Mouse (Mus musculus) CH12.LX (cell line): ENCODE data around the gene Smchd1. TPM values are rescaled to one million over a fixed set of nuclear protein-coding genes. Genes with fewer than 3 reads are reported as not detected.

Experiments used
- DNase-seq: peaks from one replicate; pipeline ENCODE4 v3.0.0-alpha.2; 2013; ENCODE audit errors: extremely low read depth
- H3K27ac ChIP-seq: 2 replicates; pipeline ENCODE4 v1.5.1; 2012; ENCODE audit warnings: low read depth, mild to moderate bottlenecking, control low read depth, moderate library complexity; ENCODE audit not compliant: insufficient read depth
- H3K27me3 ChIP-seq: replicated peaks from 2 replicates; pipeline ENCODE3; 2012; ENCODE audit warnings: inconsistent platforms
- H3K36me3 ChIP-seq, 2 experiments: replicated peaks in 1 of 2; 2 replicates each; pipeline versions ENCODE3 to v1.6.1; 2012; ENCODE audit warnings: inconsistent platforms in 1 of 2, low read length in 1 of 2, mild to moderate bottlenecking in 1 of 2, mixed read lengths in 1 of 2, moderate library complexity in 1 of 2; ENCODE audit not compliant: control insufficient read depth in 1 of 2, insufficient read depth in 1 of 2
- H3K4me1 ChIP-seq, 2 experiments: 2 replicates each; pipeline ENCODE4 v1.6.1; 2012; ENCODE audit warnings: inconsistent platforms in 1 of 2, moderate library complexity in 1 of 2; ENCODE audit not compliant: insufficient read depth in 2 of 2, control insufficient read depth in 1 of 2
- H3K4me2 ChIP-seq: 2 replicates; pipeline ENCODE4 v1.6.1; 2012; ENCODE audit warnings: low read depth, mild to moderate bottlenecking, control low read depth; ENCODE audit not compliant: poor library complexity, insufficient read depth, severe bottlenecking
- H3K4me3 ChIP-seq, 3 experiments: fragments of 150-350 bp in 1 of 3; sonication (generic) in 1 of 3; replicated peaks in 1 of 3; 2 replicates each; pipeline versions ENCODE3 to v1.5.1; 2011 to 2012; ENCODE audit warnings: low read depth in 2 of 3, low read length in 2 of 3, mild to moderate bottlenecking in 2 of 3, moderate library complexity in 2 of 3, control low read depth in 1 of 3, improper control_type of control experiment in 1 of 3, inconsistent platforms in 1 of 3, mixed read lengths in 1 of 3; ENCODE audit not compliant: poor library complexity in 1 of 3
- H3K79me2 ChIP-seq: replicated peaks from 2 replicates; pipeline ENCODE4 v1.6.1; 2012; ENCODE audit warnings: mild to moderate bottlenecking, moderate library complexity; ENCODE audit not compliant: control insufficient read depth, poor library complexity, insufficient read depth, severe bottlenecking; ENCODE audit errors: extremely low read depth
- H3K9ac ChIP-seq: 2 replicates; pipeline ENCODE4 v1.6.1; 2012; ENCODE audit warnings: low read depth, mild to moderate bottlenecking, control low read depth, moderate library complexity; ENCODE audit not compliant: insufficient read depth
- H3K9me3 ChIP-seq: replicated peaks from 2 replicates; pipeline ENCODE3; 2012; ENCODE audit warnings: low read length, inconsistent platforms, mixed read lengths
- BHLHE40 ChIP-seq: IDR thresholded peaks from 2 replicates; pipeline ENCODE4 v1.6.1; 2011; ENCODE audit warnings: mild to moderate bottlenecking, low read depth, low read length, improper control_type of control experiment
- CHD1 ChIP-seq: IDR thresholded peaks from 2 replicates; pipeline ENCODE4 v1.6.1; 2012; ENCODE audit warnings: low read depth, low read length, improper control_type of control experiment, inconsistent platforms
- CHD2 ChIP-seq: IDR thresholded peaks from 2 replicates; pipeline ENCODE4 v1.6.1; 2011; ENCODE audit warnings: low read length, improper control_type of control experiment
- CTCF ChIP-seq, 2 experiments: IDR thresholded peaks in 1 of 2; conservative IDR thresholded peaks in 1 of 2; 2 replicates each; pipeline ENCODE4 v1.5.1; 2011 to 2012; ENCODE audit warnings: low read depth in 2 of 2, low read length in 2 of 2, improper control_type of control experiment in 1 of 2, inconsistent platforms in 1 of 2, mild to moderate bottlenecking in 1 of 2, moderate library complexity in 1 of 2
- E2F4 ChIP-seq: IDR thresholded peaks from 2 replicates; pipeline ENCODE4 v1.6.1; 2011; ENCODE audit warnings: low read depth, low read length, improper control_type of control experiment; ENCODE audit not compliant: insufficient replicate concordance
- ELF1 ChIP-seq: IDR thresholded peaks from 2 replicates; pipeline ENCODE4 v1.6.1; 2014; ENCODE audit warnings: low read depth, mild to moderate bottlenecking, inconsistent platforms, low read length, improper control_type of control experiment
- ETS1 ChIP-seq: conservative IDR thresholded peaks from 2 replicates; pipeline ENCODE4 v1.6.1; 2012; ENCODE audit warnings: low read depth, mild to moderate bottlenecking, inconsistent platforms, low read length, improper control_type of control experiment, moderate library complexity
- GABPA ChIP-seq: IDR thresholded peaks from 2 replicates; pipeline ENCODE4 v1.6.1; 2012; ENCODE audit warnings: low read depth, low read length, improper control_type of control experiment, inconsistent platforms; ENCODE audit not compliant: insufficient replicate concordance
- JUN ChIP-seq: IDR thresholded peaks from 2 replicates; pipeline ENCODE4 v1.6.1; 2011; ENCODE audit warnings: low read depth, mild to moderate bottlenecking, low read length, improper control_type of control experiment, moderate library complexity; ENCODE audit not compliant: insufficient read depth
- JUND ChIP-seq: conservative IDR thresholded peaks from 2 replicates; pipeline ENCODE4 v1.6.1; 2011; ENCODE audit warnings: low read depth, low read length, improper control_type of control experiment
- MAFK ChIP-seq: IDR thresholded peaks from 2 replicates; pipeline ENCODE4 v1.6.1; 2011; ENCODE audit warnings: low read length, improper control_type of control experiment; ENCODE audit not compliant: insufficient replicate concordance
- MEF2A ChIP-seq: IDR thresholded peaks from 2 replicates; pipeline ENCODE4 v1.6.1; 2014; ENCODE audit warnings: low read depth, mild to moderate bottlenecking, inconsistent platforms, low read length, improper control_type of control experiment, borderline replicate concordance
- MXI1 ChIP-seq: IDR thresholded peaks from 2 replicates; pipeline ENCODE4 v1.6.1; 2011; ENCODE audit warnings: mild to moderate bottlenecking, low read depth, low read length, improper control_type of control experiment
- NELFE ChIP-seq: IDR thresholded peaks from 2 replicates; pipeline ENCODE4 v1.6.1; 2011; ENCODE audit warnings: low read depth, low read length, improper control_type of control experiment
- PAX5 ChIP-seq: IDR thresholded peaks from 2 replicates; pipeline ENCODE4 v1.6.1; 2012; ENCODE audit warnings: low read length, inconsistent platforms, mixed read lengths
- POLR2A ChIP-seq: IDR thresholded peaks from 2 replicates; pipeline ENCODE4 v1.6.1; 2011; ENCODE audit warnings: low read depth, mild to moderate bottlenecking, improper control_type of control experiment, low read length
- RAD21 ChIP-seq: IDR thresholded peaks from 2 replicates; pipeline ENCODE4 v1.6.1; 2011; ENCODE audit warnings: low read depth, mild to moderate bottlenecking, low read length, improper control_type of control experiment, moderate library complexity
- SIN3A ChIP-seq: IDR thresholded peaks from 2 replicates; pipeline ENCODE4 v1.6.1; 2012; ENCODE audit warnings: low read length, improper control_type of control experiment, inconsistent platforms
- TBP ChIP-seq: conservative IDR thresholded peaks from 2 replicates; pipeline ENCODE4 v1.6.1; 2011; ENCODE audit warnings: low read depth, low read length, improper control_type of control experiment
- TCF12 ChIP-seq: IDR thresholded peaks from 2 replicates; pipeline ENCODE4 v1.6.1; 2014; ENCODE audit warnings: low read depth, mild to moderate bottlenecking, inconsistent platforms, low read length, improper control_type of control experiment
- USF2 ChIP-seq: conservative IDR thresholded peaks from 2 replicates; pipeline ENCODE4 v1.6.1; 2011; ENCODE audit warnings: low read depth, low read length, improper control_type of control experiment
- ZKSCAN1 ChIP-seq: IDR thresholded peaks from 2 replicates; pipeline ENCODE4 v1.6.1; 2012; ENCODE audit warnings: low read depth, inconsistent platforms, low read length, improper control_type of control experiment, borderline replicate concordance
- dilution Hi-C: fragments of 300-500 bp; cut with MboI; formaldehyde crosslinking; loops from 2 replicates; pipeline ENCODE4 v1.14.3; 2020; ENCODE audit warnings: low sequenced_read_pairs; ENCODE audit not compliant: extremely low pct_unique_long_range_greater_than_20kb, extremely low pct_ligation_motif_present
- in situ Hi-C: fragments of 300-500 bp; cut with MboI; formaldehyde crosslinking; loops from 3 replicates; pipeline ENCODE4 v1.14.3; 2019; ENCODE audit warnings: low sequenced_read_pairs, low pct_ligation_motif_present, low pct_unique_long_range_greater_than_20kb, mixed read lengths
- polyA plus RNA-seq: library from polyadenylated mRNA; unstranded; fragments of >175 nt; gene quantifications from 2 replicates; pipeline ENCODE4 v1.2.1, GENCODE M21; 2012; ENCODE audit warnings: low read depth; ENCODE audit not compliant: insufficient read length
- total RNA-seq, 2 experiments: library from RNA; depleted of rRNA; stranded (reverse); fragments of 300-350 nt in 1 of 2; fragments of >200 nt in 1 of 2; gene quantifications; 2 replicates each; pipeline ENCODE4 v1.2.3; 2012 to 2014

Smchd1 gene
- total and polyA plus RNA-seq, 3 experiments: 44.4 to 73.9 (median 59.4) TPM

DNA sequence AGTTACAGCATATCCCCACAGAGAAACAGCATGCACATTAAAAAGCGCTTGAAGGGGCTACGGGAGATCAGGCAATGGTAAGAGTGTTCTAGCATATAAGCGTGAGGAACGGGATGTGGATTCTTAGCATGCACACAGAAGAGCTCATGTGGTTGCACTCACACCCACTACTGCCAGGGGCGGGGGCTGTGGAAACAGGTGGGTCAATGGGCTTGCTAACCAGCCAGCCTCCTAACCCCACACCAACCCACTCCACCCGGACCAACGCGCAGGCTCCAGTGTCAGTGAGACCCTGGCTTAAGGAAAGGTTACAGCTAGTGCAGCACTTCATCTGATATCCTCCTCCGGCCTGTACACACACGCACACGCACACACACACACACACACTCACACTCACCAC lies 120.9 kb downstream of the Smchd1 start:
- no peak overlapping the region for H3K27ac ChIP-seq
- dilution Hi-C loops (no loop called here), in situ Hi-C loops (no loop called here)
- H3K9ac ChIP-seq: no peak overlapping the region
- no peak for DNase-seq
- TF ChIP-seq JUND: no peak
- no peak for TF ChIP-seq CHD2
- no peak for TF ChIP-seq POLR2A
- TF ChIP-seq MAFK: no peak
- TF ChIP-seq GABPA: no peak
- TF ChIP-seq BHLHE40: no peak
- no peak for TF ChIP-seq ZKSCAN1
- no peak for TF ChIP-seq USF2
- no peak for TF ChIP-seq JUN
- TF ChIP-seq TBP: no peak
- no peak for TF ChIP-seq CHD1
- no peak for TF ChIP-seq ELF1
- TF ChIP-seq MEF2A: no peak
- no peaks in the 10 kb centered on the region for H3K27me3 ChIP-seq
- H3K4me3 ChIP-seq: no peak overlapping the region
- H3K79me2 ChIP-seq: no peaks in the 10 kb centered on the region
- no peaks in the 10 kb centered on the region for H3K4me1 ChIP-seq
- no peak overlapping the region for H3K4me2 ChIP-seq
- H3K9me3 ChIP-seq: no peaks in the 10 kb centered on the region
- H3K36me3 ChIP-seq: peaks cover 37 to 80% of the 10 kb centered on the region in 2 experiments

DNA sequence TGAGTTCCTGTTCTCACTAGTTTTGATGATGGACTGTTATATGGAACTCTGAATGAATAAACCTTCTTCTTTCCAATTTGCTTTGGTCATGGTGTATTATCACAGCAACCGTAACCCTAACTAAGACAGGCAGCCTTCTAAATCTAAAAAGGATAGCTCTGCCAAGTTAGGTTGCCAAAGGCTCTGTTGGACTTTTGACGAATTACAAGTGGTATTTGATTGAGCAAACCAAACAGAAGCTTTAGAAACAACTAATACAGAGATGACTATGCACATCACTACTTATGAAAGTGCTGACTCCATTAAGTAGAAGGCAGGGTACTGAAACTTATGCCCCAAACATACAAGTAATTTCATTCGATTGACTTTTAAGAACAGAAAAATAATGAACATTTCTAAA lies 127.0 kb downstream of the Smchd1 start:
- Histone ChIP-seq H3K9me3 (no peaks in the 10 kb centered on the region), H3K36me3 (peaks cover 47 to 94% of the 10 kb centered on the region in 2 experiments), H3K4me2 (no peak overlapping the region), H3K9ac (no peak overlapping the region), H3K27me3 (no peaks in the 10 kb centered on the region), H3K79me2 (no peaks in the 10 kb centered on the region), H3K4me1 (no peaks in the 10 kb centered on the region), H3K27ac (no peak overlapping the region), H3K4me3 (no peak overlapping the region)
- DNase-seq: no peak
- TF ChIP-seq SIN3A (no peak), MEF2A (no peak), E2F4 (no peak), ELF1 (no peak), MXI1 (no peak), CHD1 (no peak), ETS1 (no peak), CTCF (conservative IDR thresholded peaks at IDR 0.05 in 1 of 2, IDR thresholded peaks at IDR 0.05 in 1 of 2; ENCODE audit: low read depth in 2 of 2, low read length in 2 of 2) (no peak), NELFE (no peak), TBP (no peak), PAX5 (no peak), RAD21 (no peak), TCF12 (no peak), JUN (no peak)
- in situ Hi-C loops: no loop called here
- dilution Hi-C loops: no loop called here
